30 mouse cellular contexts compared by ENCODE assay signal in genomic region chr4:116660829-116661228, GRCm38 (mm10). TPM values are rescaled to one million over a fixed set of nuclear protein-coding genes. Genes with fewer than 3 reads are reported as not detected.
DNase-seq lines count a peak whose midpoint lies in the region; ATAC-seq and TF ChIP-seq lines count a peak whose summit lies in the region.
"Had no signal": no experiment of that assay in that cellular context is flagged by ENCODE, and none has a peak within 500 bp of the region (broad histone marks: within the 10 kb centered on the region; RNA-seq: fewer than 3 reads in every experiment).

No protein-coding gene starts in this region.

- H3K9ac ChIP-seq in kidney, embryonic 14.5 days (ENCODE audit: low read depth, low read length): no peak overlapping the region
- peak overlapping the region; percentile 21; the same call in 1 of the 2 replicates for H3K9ac ChIP-seq in liver, adult 2 months (ENCODE audit: low read depth, low read length)
- H3K9ac ChIP-seq: forebrain, embryonic 12.5 days; forebrain, postnatal 0 days; hindbrain, embryonic 15.5 days; liver, embryonic 15.5 days; lung, embryonic 14.5 days; midbrain, embryonic 12.5 days; neural tube, embryonic 13.5 days had no signal

- ATAC-seq in kidney, embryonic 14.5 days (ENCODE audit: low FRiP score, low TSS enrichment): no peak
- ATAC-seq: forebrain, postnatal 0 days; inflammation-experienced regulatory T-cells, adult 6 months; Patski had no signal

- no peaks in the 10 kb centered on the region for H3K79me2 ChIP-seq in liver, adult 2 months (ENCODE audit: control insufficient read depth, insufficient read depth, low read length)

- H3K9me3 ChIP-seq in kidney, embryonic 14.5 days (ENCODE audit: control insufficient read depth, low read length): no peaks in the 10 kb centered on the region
- H3K9me3 ChIP-seq: forebrain, embryonic 12.5 days; hindbrain, embryonic 10.5 days; hindbrain, embryonic 15.5 days; liver, embryonic 15.5 days; midbrain, embryonic 12.5 days; neural tube, embryonic 13.5 days had no signal

- no peaks in the 10 kb centered on the region for H3K4me1 ChIP-seq in kidney, embryonic 14.5 days (ENCODE audit: control insufficient read depth, insufficient read depth, low read length)
- H3K4me1 ChIP-seq in liver, adult 2 months (ENCODE audit: control insufficient read depth, insufficient read depth, low read length): peaks cover 13% of the 10 kb centered on the region
- H3K4me1 ChIP-seq: forebrain, embryonic 12.5 days; hindbrain, embryonic 10.5 days; hindbrain, embryonic 15.5 days; midbrain, embryonic 12.5 days; neural tube, embryonic 13.5 days had no signal

- H3K27ac ChIP-seq in kidney, embryonic 14.5 days (ENCODE audit: low read depth, low read length): no peak overlapping the region
- peak overlapping the region; percentile 23 for H3K27ac ChIP-seq in liver, adult 2 months (replicated peaks; ENCODE audit: insufficient read depth, low read depth, low read length)
- H3K27ac ChIP-seq: forebrain, embryonic 12.5 days; hindbrain, embryonic 10.5 days; hindbrain, embryonic 15.5 days; layer of hippocampus, adult 2 months; left cerebral cortex, adult 2 months; liver, embryonic 15.5 days; midbrain, embryonic 12.5 days; neural tube, embryonic 13.5 days had no signal

- 72% methylated on average over 6 of the region's 6 CpGs for WGBS in kidney, embryonic 14.5 days
- 11% methylated on average over 6 of the region's 6 CpGs for WGBS in liver, adult 2 months

- H3K27me3 ChIP-seq in kidney, embryonic 14.5 days (ENCODE audit: control insufficient read depth, insufficient read depth, low read length): no peaks in the 10 kb centered on the region
- H3K27me3 ChIP-seq in liver, adult 2 months (ENCODE audit: control insufficient read depth, insufficient read depth, low read length): no peaks in the 10 kb centered on the region
- H3K27me3 ChIP-seq: forebrain, embryonic 12.5 days; hindbrain, embryonic 15.5 days; midbrain, embryonic 12.5 days; neural tube, embryonic 13.5 days; Patski had no signal

- no peaks in the 10 kb centered on the region for H3K36me3 ChIP-seq in kidney, embryonic 14.5 days (ENCODE audit: control insufficient read depth, insufficient read depth, low read length)
- H3K36me3 ChIP-seq in liver, adult 2 months (ENCODE audit: control insufficient read depth, insufficient read depth, low read length): no peaks in the 10 kb centered on the region
- H3K36me3 ChIP-seq: forebrain, embryonic 12.5 days; hindbrain, embryonic 10.5 days; hindbrain, embryonic 15.5 days; liver, embryonic 15.5 days; midbrain, embryonic 12.5 days; neural tube, embryonic 13.5 days had no signal

- DNase-seq in kidney, adult 18-20 months: peak; percentile 33
- peak; percentile 69 for DNase-seq in liver, adult 2 months (ENCODE audit: extremely low read depth, low read depth, low spot score)
- DNase-seq in liver: no peak
- peak; percentile 46 to 68 for DNase-seq in kidney, postnatal 36 days
- no peak for DNase-seq in T-cell, adult 2 months (ENCODE audit: low spot score)
- DNase-seq in embryo, embryonic 10.5 days (ENCODE audit: low spot score): no peak
- no peak for DNase-seq in left cerebral cortex, adult 9 months (ENCODE audit: low spot score in 2 of 2)
- DNase-seq: adrenal gland, postnatal 25 days; cerebellum, adult 18-20 months; cerebellum, postnatal 10 days; forebrain, postnatal 0 days; gastrocnemius, postnatal 14 days; heart, postnatal 14 days; lung, embryonic 14.5 days; lung, postnatal 14 days; right cerebral cortex, postnatal 4 days; thymus, postnatal 14 days had no signal

- no peak for TF ChIP-seq CTCF in liver, adult 2 months (IDR thresholded peaks at IDR 0.05; ENCODE audit: low read depth, low read length)

- TF ChIP-seq POLR2A in liver, adult 2 months (IDR thresholded peaks at IDR 0.05; ENCODE audit: extremely low read depth, insufficient read depth, low read length): no peak

- no peak overlapping the region for H3K4me2 ChIP-seq in kidney, embryonic 14.5 days (replicated peaks; ENCODE audit: low read depth, low read length)
- H3K4me2 ChIP-seq: forebrain, embryonic 12.5 days; hindbrain, embryonic 15.5 days; liver, embryonic 15.5 days; lung, embryonic 14.5 days; midbrain, embryonic 12.5 days; neural tube, embryonic 13.5 days had no signal

- no peak overlapping the region for H3K4me3 ChIP-seq in kidney, embryonic 14.5 days (ENCODE audit: low read length)
- no peak overlapping the region for H3K4me3 ChIP-seq in liver, adult 2 months (ENCODE audit: insufficient read depth, low read depth, low read length)
- H3K4me3 ChIP-seq: erythroblast, embryonic 14.5 days; forebrain, embryonic 12.5 days; hindbrain, embryonic 10.5 days; hindbrain, embryonic 15.5 days; layer of hippocampus, adult 2 months; left cerebral cortex, adult 2 months; liver, embryonic 15.5 days; megakaryocyte, embryonic 14.5 days; midbrain, embryonic 12.5 days; neural tube, embryonic 13.5 days had no signal

RNA-seq across cellular contexts. Expression of gene Akr1a1, which starts 9.3 kb away (rescaled TPM):
- 730 and 751 TPM in 2 replicates for polyA plus RNA-seq in kidney, embryonic 14.5 days (2014; fragmentation: Nextera tagmentation; extraction: Ambion mirVana)
- total RNA-seq in liver, adult 2 months (2014; rRNA removed): 337 and 363 TPM in 2 replicates
- polyA plus RNA-seq in liver, adult 2 months (2012; rRNA removed): 517 and 533 TPM in 2 replicates

RNA-seq across cellular contexts. Expression of gene Prdx1, which starts 24.5 kb away (rescaled TPM):
- polyA plus RNA-seq in kidney, embryonic 14.5 days (2014; fragmentation: Nextera tagmentation; extraction: Ambion mirVana): 1,503 and 1,977 TPM in 2 replicates
- 868 and 925 TPM in 2 replicates for total RNA-seq in liver, adult 2 months (2014; rRNA removed)
- 376 and 421 TPM in 2 replicates for polyA plus RNA-seq in liver, adult 2 months (2012; rRNA removed)

RNA-seq across cellular contexts. Expression of gene Nasp, which starts 33.1 kb away (rescaled TPM):
- polyA plus RNA-seq in kidney, embryonic 14.5 days (2014; fragmentation: Nextera tagmentation; extraction: Ambion mirVana): 224 and 234 TPM in 2 replicates
- 11.1 and 12.4 TPM in 2 replicates for total RNA-seq in liver, adult 2 months (2014; rRNA removed)
- 1.5 and 2.0 TPM in 2 replicates for polyA plus RNA-seq in liver, adult 2 months (2012; rRNA removed)

RNA-seq across cellular contexts. Expression of gene Mmachc, which starts 47.4 kb away (rescaled TPM):
- 19.7 and 25.5 TPM in 2 replicates for polyA plus RNA-seq in kidney, embryonic 14.5 days (2014; fragmentation: Nextera tagmentation; extraction: Ambion mirVana)
- 10.3 and 11.3 TPM in 2 replicates for total RNA-seq in liver, adult 2 months (2014; rRNA removed)
- 15.7 and 17.3 TPM in 2 replicates for polyA plus RNA-seq in liver, adult 2 months (2012; rRNA removed)

RNA-seq across cellular contexts. Expression of gene Ccdc163, which starts 47.5 kb away (rescaled TPM):
- polyA plus RNA-seq in kidney, embryonic 14.5 days (2014; fragmentation: Nextera tagmentation; extraction: Ambion mirVana): 36.9 and 39.6 TPM in 2 replicates
- 2.7 and 4.2 TPM in 2 replicates for total RNA-seq in liver, adult 2 months (2014; rRNA removed)
- 9.3 and 13.1 TPM in 2 replicates for polyA plus RNA-seq in liver, adult 2 months (2012; rRNA removed)

Comparison
In these comparisons a context has a peak if more than half of its experiments do, and no peak if none do; other contexts are left out.
1. DNase-seq: peak in kidney, adult 18-20 months (single experiment), liver, adult 2 months (single experiment) and kidney, postnatal 36 days (2 of 2); none in liver (single experiment), T-cell, adult 2 months (single experiment), embryo, embryonic 10.5 days (single experiment) and left cerebral cortex, adult 9 months (0 of 2).
2. RNA of gene Nasp, which starts 33.1 kb away (polyA plus RNA-seq): 224 to 234 TPM in kidney, embryonic 14.5 days; 1.5 to 2.0 TPM in liver, adult 2 months; every median in the first group is over 10 times any median in the second.